Mouse (Mus musculus): Measurements from ENCODE around the gene Atp1a4.

DNA sequence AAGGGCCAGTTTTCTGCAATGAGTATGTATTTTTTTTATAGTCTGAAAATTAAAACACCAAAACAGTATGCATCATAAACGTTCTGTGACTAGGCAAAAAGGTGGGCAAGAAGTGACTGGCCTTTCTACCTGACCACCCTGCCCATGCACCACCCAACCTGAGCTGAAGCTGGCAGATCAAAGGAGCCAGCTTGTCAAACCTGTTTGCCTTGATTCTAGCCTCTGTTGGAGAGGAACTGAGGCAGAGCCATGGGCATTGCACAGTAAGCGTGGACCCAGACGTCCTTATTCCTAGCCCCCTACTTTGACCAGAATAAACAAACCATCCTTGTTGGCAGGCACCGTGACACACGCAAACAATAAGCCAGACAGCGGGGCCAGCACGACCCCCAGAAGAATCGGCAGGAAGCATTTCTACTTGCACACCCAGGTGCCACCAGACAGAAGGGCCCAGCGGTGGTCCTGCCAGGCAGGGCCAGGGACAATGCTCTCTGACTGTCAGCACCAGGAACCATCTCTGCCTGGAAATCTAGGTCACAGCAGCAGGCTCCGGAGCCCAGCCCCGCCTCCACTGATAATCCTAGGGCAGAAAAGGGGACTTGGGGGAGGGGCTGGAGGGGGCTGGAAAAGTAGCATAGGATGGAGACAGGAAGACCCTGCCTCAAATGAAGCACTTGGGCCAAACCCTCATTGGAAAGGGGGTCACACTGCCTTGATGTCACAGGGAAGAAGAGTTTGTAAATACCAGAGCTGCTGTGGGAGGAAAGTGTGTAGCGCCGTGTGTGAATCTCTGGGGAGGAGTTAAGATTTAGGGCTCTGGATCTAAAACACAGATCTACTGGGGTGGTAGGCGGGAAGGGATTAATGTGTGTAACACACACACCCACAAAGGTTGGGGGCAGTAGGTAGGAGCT lies 56.0 kb downstream of the Atp1a4 start:
- TF ChIP-seq CTCF (IDR thresholded peaks at IDR 0.05; ENCODE audit: borderline replicate concordance, insufficient read depth, low read length) (no peak), POLR2A (IDR thresholded peaks at IDR 0.05; ENCODE audit: low read depth, low read length) (no peak)
